Mouse (Mus musculus): ENCODE measurements around the gene Lrrc3.
"Not testable (repeated sequence)": the region's sequence is repeated elsewhere in the genome, so short reads cannot be mapped to it uniquely, and the experiment has no call there.

The Lrrc3 gene

DNA sequence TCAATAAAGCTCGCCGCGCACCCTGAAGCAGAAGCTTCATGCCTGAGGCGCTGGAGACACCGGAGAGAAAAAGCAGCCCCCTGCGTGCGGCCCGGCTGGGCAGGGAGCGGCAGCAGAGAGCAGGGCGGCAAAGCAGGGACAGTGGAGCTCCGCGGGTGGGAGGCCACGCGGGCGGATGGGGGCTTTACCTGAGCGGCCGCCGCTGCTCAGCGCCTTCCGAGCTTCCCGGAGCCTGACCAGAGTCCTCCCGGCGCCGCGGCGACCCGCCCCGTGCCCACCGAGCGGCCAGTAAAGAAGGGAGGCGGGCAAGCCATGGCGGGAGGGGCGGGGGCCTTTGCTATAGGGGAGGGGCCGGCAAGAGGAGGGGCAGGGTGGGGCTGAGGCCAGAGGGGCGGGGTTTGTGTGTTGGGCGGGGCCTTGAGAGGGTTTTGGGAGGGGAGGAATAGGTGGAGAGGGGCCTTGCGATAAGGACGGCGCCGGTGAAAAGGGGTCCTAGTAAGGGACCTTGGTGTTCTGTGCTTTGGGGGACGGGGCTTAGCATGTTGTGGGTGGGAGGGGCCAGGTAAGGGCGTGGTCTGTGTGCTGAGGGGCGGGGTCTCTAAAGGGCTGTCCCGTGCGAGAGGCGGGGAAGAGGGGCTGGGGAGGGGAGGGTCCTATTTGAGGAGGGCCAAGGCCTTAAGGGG lies at the start of gene Lrrc3:
Gene Lrrc3 (minus strand): TSS at position 326 of the 683 bp plus-strand sequence.
- DNase-seq, result peak; percentile 20 to 31

DNA sequence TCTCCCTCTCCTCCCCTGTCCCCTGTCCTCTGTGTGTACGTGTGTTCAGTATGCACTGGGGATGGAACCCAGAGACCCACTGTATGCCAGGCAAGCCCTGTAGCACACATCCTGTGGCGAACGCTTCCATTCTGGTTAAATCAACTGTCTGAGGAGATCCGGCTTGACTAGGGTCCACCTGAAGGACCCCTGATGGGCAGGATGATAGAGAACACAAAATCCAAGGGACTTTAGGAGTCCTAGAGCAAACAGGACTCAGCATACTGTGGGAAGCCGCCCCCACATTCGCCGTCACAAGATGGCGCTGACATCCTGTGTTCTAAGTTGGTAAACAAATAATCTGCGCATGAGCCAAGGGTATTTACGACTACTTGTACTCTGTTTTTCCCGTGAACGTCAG lies 48.1 kb upstream of the Lrrc3 start:
- DNase-seq, result not testable (repeated sequence)

DNA sequence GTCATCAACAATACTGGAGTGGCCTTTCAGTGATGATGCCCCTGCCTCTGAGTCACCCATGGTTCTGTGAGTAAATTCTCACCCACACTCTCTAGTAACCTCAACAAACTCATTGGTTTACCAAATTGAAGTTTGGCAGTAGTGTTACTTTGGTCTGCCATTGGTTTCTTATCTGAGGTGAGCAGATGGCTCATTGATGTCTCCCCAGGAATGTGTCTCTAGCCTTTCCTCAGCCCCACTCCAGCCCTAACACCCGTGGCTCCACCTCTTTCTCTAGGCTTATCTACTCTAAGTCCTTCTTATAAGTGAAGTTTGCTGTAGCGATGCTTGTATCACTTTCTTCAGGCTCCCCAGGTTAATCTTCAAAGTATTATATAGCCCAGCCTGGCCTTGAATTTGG lies 37.3 kb upstream of the Lrrc3 start:
- DNase-seq, result no peak

DNA sequence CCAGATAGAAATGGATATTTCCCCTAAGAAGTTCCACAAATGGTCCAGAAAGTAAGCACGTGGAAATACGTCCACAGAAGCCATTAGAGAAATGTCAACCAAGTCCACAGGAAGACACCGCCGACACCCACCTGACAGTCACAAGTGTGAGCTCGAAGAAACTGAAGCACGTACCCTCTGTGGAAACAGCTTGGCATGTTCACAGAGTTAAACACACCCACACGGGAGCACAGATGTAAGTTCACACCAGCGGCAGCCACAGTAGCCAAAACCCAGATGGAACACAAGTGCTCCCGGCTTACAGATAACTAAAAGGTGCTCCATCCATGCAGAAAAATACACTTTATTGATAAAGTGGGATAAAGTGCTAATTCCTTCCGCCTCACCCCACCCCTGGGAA lies 25.0 kb upstream of the Lrrc3 start:
- no peak for DNase-seq

DNA sequence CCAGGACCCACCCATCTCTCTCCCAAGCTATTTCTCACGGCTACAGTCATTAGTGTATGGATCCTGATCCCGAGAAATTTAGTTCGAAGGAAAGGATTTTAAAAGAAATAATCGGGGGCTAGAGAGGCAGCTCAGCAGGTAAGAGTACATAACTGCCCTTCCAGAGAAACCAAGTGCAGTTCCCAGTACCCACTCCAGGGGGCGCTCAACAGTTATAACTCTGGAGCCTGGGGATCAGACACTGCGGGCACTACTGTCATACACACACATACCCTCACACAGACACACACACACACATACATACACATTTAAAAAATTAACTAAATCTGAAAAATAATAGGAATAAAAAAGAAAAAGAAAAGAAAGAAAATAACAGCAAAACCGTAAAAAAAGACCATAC lies 23.8 kb upstream of the Lrrc3 start:
- DNase-seq, result peak; percentile 37 to 47

GRCm38 (mm10) chr10:77922681-77923080 lies 20.3 kb upstream of the Lrrc3 start:
- no peak for DNase-seq

DNA sequence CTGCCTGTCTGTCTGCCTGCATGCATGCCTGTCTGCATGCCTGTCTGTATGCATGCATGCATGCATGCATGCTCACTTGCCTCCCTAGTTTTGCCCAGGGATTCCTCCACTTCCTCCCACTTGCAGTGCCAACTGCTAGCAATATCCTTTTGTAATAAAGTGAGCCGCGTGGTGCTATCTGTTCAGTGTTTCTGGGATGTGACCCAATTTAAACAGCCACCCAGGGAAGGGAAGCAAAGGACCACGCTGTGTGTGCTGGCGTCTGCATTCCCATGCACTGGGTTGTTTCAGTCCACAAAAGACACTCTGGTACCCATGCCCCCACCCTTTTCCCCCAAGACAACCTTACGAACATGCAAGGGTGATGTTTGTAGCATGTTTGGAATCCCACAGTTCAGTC lies 18.7 kb upstream of the Lrrc3 start:
- no peak for DNase-seq

DNA sequence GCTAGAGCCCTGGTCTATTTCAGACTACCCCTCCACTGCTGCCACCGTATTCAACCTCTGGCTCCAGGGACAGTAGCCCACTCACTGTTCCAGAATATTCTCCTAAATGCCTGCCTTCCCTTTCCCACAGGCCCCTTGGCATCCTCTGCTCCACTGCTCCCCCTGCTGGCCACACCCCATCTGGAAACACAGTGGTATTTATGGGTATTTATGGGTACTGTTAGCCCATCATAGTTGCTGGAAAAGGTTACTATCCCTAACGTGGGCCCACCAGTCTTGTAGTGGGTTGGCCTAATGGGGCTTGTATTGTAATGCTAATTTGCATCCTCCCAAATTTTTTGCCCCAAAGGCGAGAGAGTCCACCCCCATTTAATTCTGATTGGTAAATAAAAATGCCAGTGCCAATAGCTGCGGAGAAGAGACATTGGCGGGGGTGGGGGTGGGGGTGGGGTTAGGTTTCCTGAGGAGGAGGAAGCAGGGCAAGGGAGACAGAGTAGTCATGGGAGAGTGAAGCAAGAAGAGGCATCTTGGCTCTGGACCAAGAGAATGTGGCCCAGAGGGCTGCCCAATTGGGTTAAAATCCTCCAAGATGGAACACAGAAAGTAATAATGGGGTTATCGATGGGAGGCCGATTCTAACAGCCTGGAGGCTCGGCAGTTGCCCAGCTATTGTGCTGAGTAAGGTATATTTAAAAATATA lies 14.4 kb upstream of the Lrrc3 start:
- DNase-seq, result peak; percentile 35 to 57

DNA sequence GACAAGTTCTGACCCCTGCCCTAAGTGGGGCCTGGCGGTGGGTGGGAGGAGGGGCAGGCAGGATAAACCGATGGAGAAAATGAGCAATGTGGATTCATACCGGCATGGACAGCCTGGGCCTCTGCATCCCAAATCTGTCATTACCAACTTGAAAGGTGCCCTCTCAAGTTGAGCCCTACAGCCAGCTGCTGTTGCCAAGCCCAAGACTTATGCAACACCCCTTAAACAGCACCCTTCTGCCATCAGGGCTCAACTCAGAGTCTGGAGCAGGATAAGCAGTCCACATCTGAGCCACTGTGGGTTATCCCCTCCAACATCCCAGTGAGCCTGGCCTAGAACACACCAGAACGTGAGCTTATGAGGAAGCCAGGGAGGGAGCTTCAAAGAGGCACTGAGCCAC lies 11.0 kb upstream of the Lrrc3 start:
- no peak for DNase-seq

- DNase-seq, result no peak
Observed at GRCm38 (mm10) chr10:77912605-77913004, 10.3 kb upstream of the Lrrc3 start.

GRCm38 (mm10) chr10:77902894-77903715 lies 769 bp upstream of the Lrrc3 start:
- peak in 1 of 2 experiments; percentile 10 for DNase-seq

- peak in 1 of 2 experiments; percentile 10 for DNase-seq
Observed at GRCm38 (mm10) chr10:77901871-77902210, 495 bp downstream of the Lrrc3 start.

- DNase-seq, result no peak
Observed at GRCm38 (mm10) chr10:77900903-77901818, 1.2 kb downstream of the Lrrc3 start.

GRCm38 (mm10) chr10:77900126-77900525 lies 2.2 kb downstream of the Lrrc3 start:
- no peak for DNase-seq

DNA sequence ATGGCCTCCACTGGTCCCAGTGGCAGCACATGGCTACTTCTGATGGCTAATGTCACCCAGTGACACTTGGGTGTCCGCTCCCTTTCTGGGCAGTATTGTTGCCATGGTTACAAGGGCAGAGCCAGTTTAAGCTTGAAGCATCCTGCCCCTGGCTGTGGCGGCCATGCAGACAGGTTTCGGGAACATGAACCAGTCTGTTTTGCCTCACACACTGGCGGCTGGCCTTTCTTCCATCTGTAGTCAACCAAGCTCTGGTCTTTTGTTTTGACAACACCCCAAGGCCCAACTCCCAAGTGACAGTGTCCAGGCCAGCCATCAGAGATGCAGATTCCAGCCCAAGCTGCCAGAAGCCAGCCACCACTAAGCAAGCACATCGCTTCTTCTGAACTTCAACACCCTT lies 6.8 kb downstream of the Lrrc3 start:
- DNase-seq, result no peak

GRCm38 (mm10) chr10:77890987-77891565 lies 11.3 kb downstream of the Lrrc3 start:
- DNase-seq, result no peak

- no peak for DNase-seq
Observed at GRCm38 (mm10) chr10:77886007-77886747, 16.2 kb downstream of the Lrrc3 start.

DNA sequence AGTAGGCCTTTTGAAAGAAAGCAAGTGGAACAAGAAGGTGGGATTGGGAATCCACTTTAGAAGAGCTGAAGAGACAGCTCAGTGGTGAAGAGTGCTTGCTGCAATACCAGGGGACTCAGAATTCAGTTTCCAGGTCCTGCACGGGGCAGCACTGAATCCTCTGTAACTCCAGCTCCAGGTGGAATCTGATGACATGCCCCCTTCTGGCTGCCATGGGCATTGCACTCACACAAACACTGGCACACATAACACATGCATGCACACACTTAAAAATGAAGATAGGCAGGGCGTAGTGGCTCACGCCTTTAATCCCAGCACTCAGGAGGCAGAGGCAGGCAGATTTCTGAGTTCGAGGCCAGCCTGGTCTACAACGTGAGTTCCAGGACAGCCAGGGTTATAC lies 19.8 kb downstream of the Lrrc3 start:
- no peak for DNase-seq

GRCm38 (mm10) chr10:77880305-77880704 lies 22.0 kb downstream of the Lrrc3 start:
- no peak for DNase-seq

DNA sequence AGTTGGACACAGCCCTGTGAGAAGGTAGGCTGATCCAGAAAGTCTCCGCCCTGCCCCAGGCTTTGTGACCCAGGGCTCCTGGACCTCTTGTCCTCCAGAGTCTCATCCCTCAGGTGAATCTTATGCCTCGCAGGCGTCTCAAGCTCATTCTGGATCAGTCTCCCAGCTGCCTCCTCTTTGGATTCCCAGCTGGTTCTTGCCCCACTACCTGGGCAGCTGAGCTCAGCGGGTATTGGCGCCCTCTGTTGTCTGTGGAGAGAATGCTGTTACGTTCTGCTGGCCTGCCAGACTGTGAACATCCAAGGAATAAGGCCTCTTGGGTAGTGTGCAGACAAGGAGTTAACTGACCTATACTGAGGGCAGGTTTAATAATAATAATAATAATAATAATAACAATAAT lies 23.4 kb downstream of the Lrrc3 start:
- peak; percentile 28 to 42 for DNase-seq

GRCm38 (mm10) chr10:77869651-77870050 lies 32.7 kb downstream of the Lrrc3 start:
- DNase-seq, result peak; percentile 39 to 62
